Comparison of ENCODE assay signal across 8 mouse cellular contexts in the genomic region with DNA sequence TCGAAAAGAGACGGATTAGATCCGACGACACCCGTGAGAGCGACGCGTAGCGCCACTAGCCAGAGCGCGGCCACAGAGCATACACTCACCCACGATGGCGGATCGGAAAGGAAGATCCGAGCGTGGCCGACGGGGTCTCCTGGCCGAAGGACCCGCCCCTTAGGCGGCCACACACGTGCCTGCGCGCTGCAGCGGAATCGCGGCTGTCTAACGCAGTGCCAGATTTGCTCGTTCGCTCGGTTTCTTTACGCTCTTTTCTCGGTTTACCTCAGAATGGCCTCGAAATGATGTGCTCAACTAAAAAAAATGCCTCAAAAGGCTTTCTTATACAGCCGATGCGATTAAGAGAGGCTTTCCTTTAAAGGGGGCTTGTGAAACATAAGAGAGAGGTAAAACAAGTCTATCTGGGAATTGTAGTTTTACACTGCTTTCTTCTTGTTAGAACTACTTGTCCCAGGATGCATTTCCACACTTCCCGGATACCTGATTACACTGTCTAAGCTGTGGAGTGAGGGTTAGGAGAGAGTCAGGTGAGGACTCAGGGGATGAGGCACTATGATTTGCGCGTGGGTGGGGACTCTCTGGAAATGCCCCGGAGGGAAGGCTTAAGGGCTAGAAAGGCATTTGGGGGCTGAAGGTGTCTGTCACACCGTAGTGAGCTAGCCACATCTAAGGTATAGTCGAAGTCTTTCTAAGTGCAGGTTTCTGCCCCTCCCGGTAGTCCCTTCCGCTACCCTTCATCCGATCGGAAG. TPM values are rescaled to one million over a fixed set of nuclear protein-coding genes. Genes with fewer than 3 reads are reported as not detected.
DNase-seq lines count a peak whose midpoint lies in the region; ATAC-seq and TF ChIP-seq lines count a peak whose summit lies in the region.

A gene (plus strand): TSS at position 199 of the 752 bp plus-strand sequence.
A gene (minus strand): TSS at position 358 of the 752 bp plus-strand sequence.

- peak; percentile 98 for ATAC-seq in heart, embryonic 11.5 days (replicated peaks; ENCODE audit: insufficient number of reproducible peaks, low FRiP score, low TSS enrichment)
- peak; percentile 97 for ATAC-seq in kidney, embryonic 16.5 days (ENCODE audit: low FRiP score, low TSS enrichment)

- peak; percentile 97 for DNase-seq in brain, embryonic 14.5 days (ENCODE audit: low read depth)
- peak; percentile 98 for DNase-seq in liver, adult 2 months (ENCODE audit: extremely low read depth, low read depth, low spot score)
- DNase-seq in splenic B cell, adult 2 months (ENCODE audit: low read depth, low spot score) = peak; percentile 95

- peak; percentile 60; the same call in 1 of the 2 replicates for TF ChIP-seq POLR2A in brain, embryonic 14.5 days (IDR thresholded peaks at IDR 0.05; ENCODE audit: borderline replicate concordance, extremely low read depth, insufficient read depth, insufficient read length, poor library complexity, severe bottlenecking)
- peak; percentile 90 for TF ChIP-seq POLR2A in liver, adult 2 months (IDR thresholded peaks at IDR 0.05; ENCODE audit: extremely low read depth, insufficient read depth, low read length)
- peak; percentile 92 for TF ChIP-seq POLR2A in myocyte (IDR thresholded peaks at IDR 0.05; ENCODE audit: insufficient read length, low read depth)

- no peaks in the 10 kb centered on the region for H3K9me3 ChIP-seq in erythroblast, embryonic 14.5 days (ENCODE audit: control insufficient read depth, low read length)
- no peaks in the 10 kb centered on the region for H3K9me3 ChIP-seq in heart, embryonic 11.5 days (replicated peaks; ENCODE audit: control insufficient read depth, low read length)
- no peaks in the 10 kb centered on the region for H3K9me3 ChIP-seq in kidney, embryonic 16.5 days (ENCODE audit: low read length)

- peak within 1 kb of the TSS; percentile 92 for H3K9ac ChIP-seq in heart, embryonic 11.5 days (ENCODE audit: low read depth, low read length)
- peak within 1 kb of the TSS; percentile 94 for H3K9ac ChIP-seq in kidney, embryonic 16.5 days (replicated peaks; ENCODE audit: low read length)
- H3K9ac ChIP-seq in liver, adult 2 months (ENCODE audit: low read depth, low read length) = peak within 1 kb of the TSS; percentile 85

- peak within 1 kb of the TSS; percentile 73 for H3K4me2 ChIP-seq in heart, embryonic 11.5 days
- H3K4me2 ChIP-seq in kidney, embryonic 16.5 days (replicated peaks; ENCODE audit: low read depth, low read length) = peak within 1 kb of the TSS; percentile 72
- H3K4me2 ChIP-seq in myocyte (ENCODE audit: low read depth) = peak within 1 kb of the TSS; percentile 95

- H3K27ac ChIP-seq in heart, embryonic 11.5 days (ENCODE audit: low read depth, low read length) = peak within 1 kb of the TSS; percentile 76
- peak within 1 kb of the TSS; percentile 84 for H3K27ac ChIP-seq in kidney, embryonic 16.5 days (ENCODE audit: low read length)
- H3K27ac ChIP-seq in liver, adult 2 months (replicated peaks; ENCODE audit: insufficient read depth, low read depth, low read length) = peak within 1 kb of the TSS; percentile 81

- H3K4me1 ChIP-seq in erythroblast, embryonic 14.5 days (ENCODE audit: control insufficient read depth) = peaks cover 30% of the 10 kb centered on the region
- peaks cover 4% of the 10 kb centered on the region; the same call in 1 of the 2 replicates for H3K4me1 ChIP-seq in heart, embryonic 11.5 days (ENCODE audit: control insufficient read depth, insufficient read depth, low read length)
- H3K4me1 ChIP-seq in kidney, embryonic 16.5 days (ENCODE audit: insufficient read depth, low read length) = peaks cover 15% of the 10 kb centered on the region
- peaks cover 10% of the 10 kb centered on the region; the same call in 1 of the 2 replicates for H3K4me1 ChIP-seq in liver, adult 2 months (ENCODE audit: control insufficient read depth, insufficient read depth, low read length)

- H3K4me3 ChIP-seq in C2C12 (ENCODE audit: insufficient read depth, poor library complexity, severe bottlenecking) = peak within 1 kb of the TSS; percentile 99
- H3K4me3 ChIP-seq in erythroblast, embryonic 14.5 days (replicated peaks) = peak within 1 kb of the TSS; percentile 77
- peak within 1 kb of the TSS; percentile 81 for H3K4me3 ChIP-seq in heart, embryonic 11.5 days (ENCODE audit: low read depth, low read length)
- peak within 1 kb of the TSS; percentile 88 for H3K4me3 ChIP-seq in kidney, embryonic 16.5 days (ENCODE audit: low read length)
- H3K4me3 ChIP-seq in liver, adult 2 months (ENCODE audit: insufficient read depth, low read depth, low read length) = peak within 1 kb of the TSS; percentile 95
- peak within 1 kb of the TSS; percentile 94 for H3K4me3 ChIP-seq in myocyte

- WGBS in heart, embryonic 11.5 days (ENCODE audit: insufficient replicate concordance) = under 1% methylated on average over 46 of the region's 46 CpGs
- under 1% methylated on average over 46 of the region's 46 CpGs for WGBS in kidney, embryonic 16.5 days
- WGBS in liver, adult 2 months = under 1% methylated on average over 46 of the region's 46 CpGs

- H3K36me3 ChIP-seq in C2C12 (ENCODE audit: control insufficient read depth, insufficient read depth) (peaks cover 43% of the 10 kb centered on the region), myocyte (ENCODE audit: control insufficient read depth, insufficient read depth) (peaks cover 23% of the 10 kb centered on the region)
- peaks cover 39% of the 10 kb centered on the region for H3K36me3 ChIP-seq in erythroblast, embryonic 14.5 days (ENCODE audit: control insufficient read depth)
- H3K36me3 ChIP-seq in heart, embryonic 11.5 days (ENCODE audit: control insufficient read depth, insufficient read depth, low read length) = peaks cover 21% of the 10 kb centered on the region
- peaks cover 29% of the 10 kb centered on the region for H3K36me3 ChIP-seq in kidney, embryonic 16.5 days (ENCODE audit: insufficient read depth, low read length)
- peaks cover 24% of the 10 kb centered on the region for H3K36me3 ChIP-seq in liver, adult 2 months (ENCODE audit: control insufficient read depth, insufficient read depth, low read length)
- peaks cover 10% of the 10 kb centered on the region for H3K36me3 ChIP-seq in splenic B cell, adult 2 months (ENCODE audit: control insufficient read depth, insufficient read depth, low read length, poor library complexity, severe bottlenecking)

- peaks cover 17% of the 10 kb centered on the region for H3K79me3 ChIP-seq in C2C12 (ENCODE audit: low read depth)

- H3K27me3 ChIP-seq in C2C12 (ENCODE audit: control insufficient read depth, insufficient read depth, insufficient read length) (no peaks in the 10 kb centered on the region), myocyte (ENCODE audit: control insufficient read depth, insufficient read depth, insufficient read length) (no peaks in the 10 kb centered on the region)
- H3K27me3 ChIP-seq in erythroblast, embryonic 14.5 days (ENCODE audit: control insufficient read depth) = no peaks in the 10 kb centered on the region
- no peaks in the 10 kb centered on the region for H3K27me3 ChIP-seq in heart, embryonic 11.5 days (ENCODE audit: control insufficient read depth, insufficient read depth, low read length)
- no peaks in the 10 kb centered on the region for H3K27me3 ChIP-seq in kidney, embryonic 16.5 days (ENCODE audit: insufficient read depth, low read length)
- H3K27me3 ChIP-seq in liver, adult 2 months (ENCODE audit: control insufficient read depth, insufficient read depth, low read length) = no peaks in the 10 kb centered on the region
- H3K27me3 ChIP-seq in splenic B cell, adult 2 months (ENCODE audit: control insufficient read depth, insufficient read depth, low read length, poor library complexity, severe bottlenecking) = no peaks in the 10 kb centered on the region

- peak within 1 kb of the TSS; percentile 94 for H3ac ChIP-seq in C2C12 (ENCODE audit: control insufficient read depth, insufficient read length, low read depth)
- H3ac ChIP-seq in myocyte (ENCODE audit: control insufficient read depth, insufficient read length) = peak within 1 kb of the TSS; percentile 16

- H3K79me2 ChIP-seq in C2C12 (ENCODE audit: control insufficient read depth, insufficient read depth) = peaks cover 24% of the 10 kb centered on the region
- H3K79me2 ChIP-seq in liver, adult 2 months (ENCODE audit: control insufficient read depth, insufficient read depth, low read length) = peaks cover 5% of the 10 kb centered on the region; the same call in 1 of the 2 replicates
- peaks cover 23% of the 10 kb centered on the region for H3K79me2 ChIP-seq in myocyte (ENCODE audit: control insufficient read depth, insufficient read depth)

- no peak for TF ChIP-seq CTCF in C2C12 (IDR thresholded peaks at IDR 0.05; ENCODE audit: control insufficient read depth, insufficient read depth, insufficient read length)
- TF ChIP-seq CTCF in brain, embryonic 14.5 days (IDR thresholded peaks at IDR 0.05; ENCODE audit: borderline replicate concordance, extremely low read depth, insufficient read depth, insufficient read length) = peak; percentile 5; the same call in 1 of the 2 replicates
- TF ChIP-seq CTCF in liver, adult 2 months (IDR thresholded peaks at IDR 0.05; ENCODE audit: low read depth, low read length) = no peak

TF ChIP-seq in C2C12, 6 proteins besides CTCF, POLR2A, EP300 and RAD21:
- TF ChIP-seq MAX (IDR thresholded peaks at IDR 0.05) (peak; percentile 100), MYOG (IDR thresholded peaks at IDR 0.05; ENCODE audit: control insufficient read depth, extremely low read depth, insufficient read length) (no peak)

TF ChIP-seq in myocyte, 11 proteins besides CTCF, POLR2A, EP300 and RAD21 (continues in another document):
- TF ChIP-seq MAX (IDR thresholded peaks at IDR 0.05; ENCODE audit: low read depth) (peak; percentile 97), MYOG (IDR thresholded peaks at IDR 0.05; ENCODE audit: control insufficient read depth in 1 of 3, insufficient read depth in 1 of 3, insufficient read length in 2 of 3, low read depth in 2 of 3) (peak in 1 of 3 experiments; percentile 31)

RNA-seq across cellular contexts. Expression of the first gene that starts in this region (rescaled TPM):
- polyA plus RNA-seq in C2C12 (2012; fragmentation: generic; extraction: Trizol) (not detected), myocyte (2012; fragmentation: generic; extraction: Trizol) (0.04 TPM)
- polyA plus RNA-seq in brain, embryonic 14.5 days (2012; rRNA removed) = 0.23 and 0.24 TPM in 2 replicates
- not detected in 2 replicates for polyA plus RNA-seq in erythroblast, embryonic 14.5 days (2012)
- 0.07 and 0.17 TPM in 2 replicates for polyA plus RNA-seq in heart, embryonic 11.5 days (2014; fragmentation: Nextera tagmentation; extraction: Ambion mirVana)
- 0.15 and 0.21 TPM in 2 replicates for polyA plus RNA-seq in kidney, embryonic 16.5 days (2015; fragmentation: Nextera tagmentation; extraction: Ambion mirVana)
- total RNA-seq in liver, adult 2 months (2014; rRNA removed) = 0.28 TPM in 1 of 2 replicates, not detected in the other
- not detected in 2 replicates for polyA plus RNA-seq in liver, adult 2 months (2012; rRNA removed)

RNA-seq across cellular contexts. Expression of the second gene that starts in this region (rescaled TPM):
- polyA plus RNA-seq in C2C12 (2012; fragmentation: generic; extraction: Trizol) = 1,903 TPM
- polyA plus RNA-seq in brain, embryonic 14.5 days (2012; rRNA removed) = 884 and 893 TPM in 2 replicates
- polyA plus RNA-seq in erythroblast, embryonic 14.5 days (2012) = 11.2 and 14.1 TPM in 2 replicates
- 813 and 895 TPM in 2 replicates for polyA plus RNA-seq in heart, embryonic 11.5 days (2014; fragmentation: Nextera tagmentation; extraction: Ambion mirVana)
- 908 and 951 TPM in 2 replicates for polyA plus RNA-seq in kidney, embryonic 16.5 days (2015; fragmentation: Nextera tagmentation; extraction: Ambion mirVana)
- total RNA-seq in liver, adult 2 months (2014; rRNA removed) = 499 and 521 TPM in 2 replicates
- polyA plus RNA-seq in liver, adult 2 months (2012; rRNA removed) = 58.8 and 67.0 TPM in 2 replicates
- 1,894 TPM for polyA plus RNA-seq in myocyte (2012; fragmentation: generic; extraction: Trizol)

Comparison
In these comparisons a context has a peak if more than half of its experiments do, and no peak if none do; other contexts are left out.
1. Peak in every context shown above with its lines: DNase-seq, ATAC-seq, H3K4me3 ChIP-seq and H3K27ac ChIP-seq.
2. RNA of the second gene that starts in this region (polyA plus RNA-seq): 1,903 TPM in C2C12 (single experiment), 1,894 TPM in myocyte (single experiment), 908 to 951 TPM in kidney, embryonic 16.5 days, 813 to 895 TPM in heart, embryonic 11.5 days and 884 to 893 TPM in brain, embryonic 14.5 days; 58.8 to 67.0 TPM in liver, adult 2 months and 11.2 to 14.1 TPM in erythroblast, embryonic 14.5 days; every median in the first group is over 10 times any median in the second.